Comparison of ENCODE assay signal across 14 mouse cellular contexts in genomic region chr2:26338302-26339203, GRCm38 (mm10). TPM values are rescaled to one million over a fixed set of nuclear protein-coding genes. Genes with fewer than 3 reads are reported as not detected.
DNase-seq lines count a peak whose midpoint lies in the region; ATAC-seq and TF ChIP-seq lines count a peak whose summit lies in the region.
"Had no signal": no experiment of that assay in that cellular context is flagged by ENCODE, and none has a peak within 500 bp of the region (broad histone marks: within the 10 kb centered on the region; RNA-seq: fewer than 3 reads in every experiment).

No protein-coding gene starts in this region.

- H3K4me1 ChIP-seq in forebrain, postnatal 0 days (ENCODE audit: insufficient read depth): no peaks in the 10 kb centered on the region
- no peaks in the 10 kb centered on the region for H3K4me1 ChIP-seq in forebrain, embryonic 11.5 days (replicated peaks; ENCODE audit: control insufficient read depth, insufficient read depth, low read length)

- H3K9ac ChIP-seq in forebrain, postnatal 0 days: no peak overlapping the region
- H3K9ac ChIP-seq in forebrain, embryonic 11.5 days (ENCODE audit: low read length): no peak overlapping the region
- H3K9ac ChIP-seq: liver, embryonic 12.5 days had no signal

- peaks cover 51% of the 10 kb centered on the region for H3K36me3 ChIP-seq in forebrain, postnatal 0 days (ENCODE audit: insufficient read depth)
- peaks cover 3% of the 10 kb centered on the region; the same call in 1 of the 2 replicates for H3K36me3 ChIP-seq in forebrain, embryonic 11.5 days (ENCODE audit: control insufficient read depth, insufficient read depth, low read length)

- H3K27me3 ChIP-seq in forebrain, postnatal 0 days (ENCODE audit: insufficient read depth, low read length): no peaks in the 10 kb centered on the region
- H3K27me3 ChIP-seq in forebrain, embryonic 11.5 days (ENCODE audit: control insufficient read depth, insufficient read depth, low read length): no peaks in the 10 kb centered on the region
- H3K27me3 ChIP-seq: liver, embryonic 12.5 days had no signal

- H3K27ac ChIP-seq in forebrain, postnatal 0 days (ENCODE audit: low read depth, low read length): no peak overlapping the region
- no peak overlapping the region for H3K27ac ChIP-seq in forebrain, embryonic 11.5 days (ENCODE audit: low read depth, low read length)
- H3K27ac ChIP-seq in left cerebral cortex, adult 2 months: peak overlapping the region; percentile 57; the same call in 1 of the 2 replicates
- H3K27ac ChIP-seq: kidney, postnatal 0 days; liver, embryonic 12.5 days had no signal

- ATAC-seq in forebrain, postnatal 0 days: peak; percentile 42
- no peak for ATAC-seq in forebrain, embryonic 11.5 days (replicated peaks; ENCODE audit: low FRiP score)
- ATAC-seq in activated CD4-positive, CD25-positive, alpha-beta regulatory T cell, adult 4 months: peak; percentile 49
- no peak for ATAC-seq in CD4-positive, CD25-positive, alpha-beta regulatory T cell, adult 4 months
- ATAC-seq: liver, embryonic 12.5 days had no signal

- intact Hi-C loops in left cerebral cortex, adult 2 months (cut with DNase I): no loop called here

- no peaks in the 10 kb centered on the region for H3K9me3 ChIP-seq in forebrain, postnatal 0 days (ENCODE audit: low read length)
- no peaks in the 10 kb centered on the region for H3K9me3 ChIP-seq in forebrain, embryonic 11.5 days (ENCODE audit: control insufficient read depth, low read length)
- H3K9me3 ChIP-seq: liver, embryonic 12.5 days had no signal

- no peak for TF ChIP-seq CTCF in forebrain, postnatal 0 days (IDR thresholded peaks at IDR 0.05; ENCODE audit: low read depth)
- no peak for TF ChIP-seq CTCF in left cerebral cortex, adult 2 months (IDR thresholded peaks at IDR 0.05)

- H3K4me3 ChIP-seq in forebrain, postnatal 0 days (ENCODE audit: low read depth, low read length): no peak overlapping the region
- no peak overlapping the region for H3K4me3 ChIP-seq in forebrain, embryonic 11.5 days (ENCODE audit: low read depth, low read length)
- H3K4me3 ChIP-seq in left cerebral cortex, adult 2 months: no peak overlapping the region
- H3K4me3 ChIP-seq: liver, embryonic 12.5 days had no signal

- DNase-seq in forebrain, postnatal 0 days: no peak
- no peak for DNase-seq in forebrain, embryonic 11.5 days (ENCODE audit: low spot score)
- no peak for DNase-seq in left cerebral cortex, adult 2 months (ENCODE audit: extremely low spot score in 1 of 2, low spot score in 2 of 2)
- no peak for DNase-seq in left cerebral cortex, adult 9 months (ENCODE audit: low spot score in 2 of 2)
- DNase-seq in cerebellum, postnatal 36 days: peak; percentile 66 to 72
- DNase-seq in layer of hippocampus, postnatal 25 days (ENCODE audit: extremely low spot score in 1 of 2, low spot score in 1 of 2): no peak
- DNase-seq: lung, postnatal 14 days; thymus, adult 2 months had no signal

- 87% methylated on average over 8 of the region's 13 CpGs for WGBS in forebrain, postnatal 0 days
- 91% methylated on average over 8 of the region's 13 CpGs for WGBS in forebrain, embryonic 11.5 days

- no peak overlapping the region for H3K4me2 ChIP-seq in forebrain, postnatal 0 days (ENCODE audit: low read depth)
- H3K4me2 ChIP-seq in forebrain, embryonic 11.5 days (ENCODE audit: low read depth, low read length, severe bottlenecking): no peak overlapping the region
- H3K4me2 ChIP-seq: liver, embryonic 12.5 days had no signal

RNA-seq across cellular contexts. Expression of gene Dnlz, which starts 13.4 kb away (rescaled TPM):
- 32.2 and 39.8 TPM in 2 replicates for total RNA-seq in forebrain, postnatal 0 days (2014; rRNA removed)
- 28.8 and 33.2 TPM in 2 replicates for polyA plus RNA-seq in forebrain, postnatal 0 days (2015; fragmentation: Nextera tagmentation; extraction: Ambion mirVana)
- 38.2 and 40.2 TPM in 2 replicates for polyA plus RNA-seq in forebrain, embryonic 11.5 days (2014; fragmentation: Nextera tagmentation; extraction: Ambion mirVana)
- total RNA-seq in left cerebral cortex, adult 2 months (2021): 10 to 100 TPM; 26.7 to 28.9 TPM
- polyA plus RNA-seq in activated CD4-positive, CD25-positive, alpha-beta regulatory T cell, adult 4 months (2017; shearing (Covaris generic)): 1 to 10 TPM; 6.5 to 7.4 TPM
- polyA plus RNA-seq in CD4-positive, CD25-positive, alpha-beta regulatory T cell, adult 4 months (2017; shearing (Covaris generic)): 1 to 10 TPM; 6.4 to 7.1 TPM
- total RNA-seq in layer of hippocampus, postnatal 25 days (2021): 10 to 100 TPM; 26.3 to 27.8 TPM

RNA-seq across cellular contexts. Expression of gene Card9, which starts 22.2 kb away (rescaled TPM):
- total RNA-seq in forebrain, postnatal 0 days (2014; rRNA removed): 4.0 and 4.1 TPM in 2 replicates
- 0.84 and 1.8 TPM in 2 replicates for polyA plus RNA-seq in forebrain, postnatal 0 days (2015; fragmentation: Nextera tagmentation; extraction: Ambion mirVana)
- 0.96 and 1.8 TPM in 2 replicates for polyA plus RNA-seq in forebrain, embryonic 11.5 days (2014; fragmentation: Nextera tagmentation; extraction: Ambion mirVana)
- 1 to 10 TPM; 3.0 to 3.7 TPM for total RNA-seq in left cerebral cortex, adult 2 months (2021)
- 1 to 10 TPM; 1.5 to 2.3 TPM for polyA plus RNA-seq in activated CD4-positive, CD25-positive, alpha-beta regulatory T cell, adult 4 months (2017; shearing (Covaris generic))
- polyA plus RNA-seq in CD4-positive, CD25-positive, alpha-beta regulatory T cell, adult 4 months (2017; shearing (Covaris generic)): under 1 TPM; 0.65 to 0.85 TPM
- total RNA-seq in layer of hippocampus, postnatal 25 days (2021): 1 to 10 TPM; 1.6 to 2.6 TPM

RNA-seq across cellular contexts. Expression of gene Gpsm1, which starts 23.2 kb away (rescaled TPM):
- total RNA-seq in forebrain, postnatal 0 days (2014; rRNA removed): 242 and 257 TPM in 2 replicates
- polyA plus RNA-seq in forebrain, postnatal 0 days (2015; fragmentation: Nextera tagmentation; extraction: Ambion mirVana): 140 and 149 TPM in 2 replicates
- polyA plus RNA-seq in forebrain, embryonic 11.5 days (2014; fragmentation: Nextera tagmentation; extraction: Ambion mirVana): 61.1 and 63.3 TPM in 2 replicates
- total RNA-seq in left cerebral cortex, adult 2 months (2021): 10 to 100 TPM; 51.5 to 55.9 TPM
- 1 to 10 TPM; 1.8 to 2.7 TPM for polyA plus RNA-seq in activated CD4-positive, CD25-positive, alpha-beta regulatory T cell, adult 4 months (2017; shearing (Covaris generic))
- polyA plus RNA-seq in CD4-positive, CD25-positive, alpha-beta regulatory T cell, adult 4 months (2017; shearing (Covaris generic)): 1 to 10 TPM; 3.3 to 4.9 TPM
- total RNA-seq in layer of hippocampus, postnatal 25 days (2021): 10 to 100 TPM; 38.3 to 42.4 TPM

RNA-seq across cellular contexts. Expression of gene Snapc4, which starts 41.9 kb away (rescaled TPM):
- total RNA-seq in forebrain, postnatal 0 days (2014; rRNA removed): 56.7 and 58.6 TPM in 2 replicates
- polyA plus RNA-seq in forebrain, postnatal 0 days (2015; fragmentation: Nextera tagmentation; extraction: Ambion mirVana): 14.9 and 19.1 TPM in 2 replicates
- polyA plus RNA-seq in forebrain, embryonic 11.5 days (2014; fragmentation: Nextera tagmentation; extraction: Ambion mirVana): 35.5 and 40.6 TPM in 2 replicates
- 10 to 100 TPM; 74.2 to 78.2 TPM for total RNA-seq in left cerebral cortex, adult 2 months (2021)
- polyA plus RNA-seq in activated CD4-positive, CD25-positive, alpha-beta regulatory T cell, adult 4 months (2017; shearing (Covaris generic)): 10 to 100 TPM; 20.1 to 24.4 TPM
- polyA plus RNA-seq in CD4-positive, CD25-positive, alpha-beta regulatory T cell, adult 4 months (2017; shearing (Covaris generic)): 10 to 100 TPM; 25.6 to 56.4 TPM
- total RNA-seq in layer of hippocampus, postnatal 25 days (2021): 10 to 100 TPM; 43.8 to 82.5 TPM

RNA-seq across cellular contexts. Expression of gene Ccdc187, which starts 44.2 kb away (rescaled TPM):
- 1.5 and 2.0 TPM in 2 replicates for total RNA-seq in forebrain, postnatal 0 days (2014; rRNA removed)
- 0.13 TPM in 2 replicates for polyA plus RNA-seq in forebrain, postnatal 0 days (2015; fragmentation: Nextera tagmentation; extraction: Ambion mirVana)
- 0.05 and 0.19 TPM in 2 replicates for polyA plus RNA-seq in forebrain, embryonic 11.5 days (2014; fragmentation: Nextera tagmentation; extraction: Ambion mirVana)
- total RNA-seq in left cerebral cortex, adult 2 months (2021): 1 to 10 TPM in 1 of 2 experiments, under 1 TPM in 1; 0.79 to 2.4 TPM
- polyA plus RNA-seq in activated CD4-positive, CD25-positive, alpha-beta regulatory T cell, adult 4 months (2017; shearing (Covaris generic)): not detected
- not detected for polyA plus RNA-seq in CD4-positive, CD25-positive, alpha-beta regulatory T cell, adult 4 months (2017; shearing (Covaris generic))
- total RNA-seq in layer of hippocampus, postnatal 25 days (2021): under 1 TPM; 0.52 to 0.94 TPM
- total RNA-seq: gastrocnemius, adult 8-10 months; hematopoietic stem cell, adult 5-6 weeks had no signal
- polyA plus RNA-seq: kidney, postnatal 0 days had no signal

Comparison
In these comparisons a context has a peak if more than half of its experiments do, and no peak if none do; other contexts are left out.
1. ATAC-seq: peak in forebrain, postnatal 0 days (single experiment) and activated CD4-positive, CD25-positive, alpha-beta regulatory T cell, adult 4 months (single experiment); none in forebrain, embryonic 11.5 days (single experiment) and CD4-positive, CD25-positive, alpha-beta regulatory T cell, adult 4 months (single experiment).
2. DNase-seq: peak in cerebellum, postnatal 36 days (2 of 2); none in forebrain, postnatal 0 days (single experiment), forebrain, embryonic 11.5 days (single experiment), left cerebral cortex, adult 2 months (0 of 2), left cerebral cortex, adult 9 months (0 of 2) and layer of hippocampus, postnatal 25 days (0 of 2).
3. RNA of gene Gpsm1, which starts 23.2 kb away (polyA plus RNA-seq): 140 to 149 TPM in forebrain, postnatal 0 days and 61.1 to 63.3 TPM in forebrain, embryonic 11.5 days; 3.3 to 4.9 TPM in CD4-positive, CD25-positive, alpha-beta regulatory T cell, adult 4 months and 1.8 to 2.7 TPM in activated CD4-positive, CD25-positive, alpha-beta regulatory T cell, adult 4 months; every median in the first group is over 10 times any median in the second.